Mouse (Mus musculus) embryonic facial prominence, embryonic 12.5 days (tissue): ENCODE measurements around the gene Muc5ac. TPM values are rescaled to one million over a fixed set of nuclear protein-coding genes. Genes with fewer than 3 reads are reported as not detected.

Experiments
- ATAC-seq: fragments of 200-750 bp; cut with Nextera tagmentation; 2 replicates; pipeline ENCODE4 v1.8.0; 2017; ENCODE audit not compliant: insufficient number of reproducible peaks, insufficient read depth, low FRiP score, low TSS enrichment
- H3K27ac ChIP-seq: fragments of 300-500 bp; sonication (generic); 2 replicates; pipeline ENCODE4 v1.5.1; 2016; ENCODE audit warnings: mild to moderate bottlenecking
- H3K27me3 ChIP-seq: fragments of 300-500 bp; sonication (generic); 2 replicates; pipeline ENCODE4 v1.6.1; 2016; ENCODE audit warnings: mild to moderate bottlenecking, moderate library complexity
- H3K36me3 ChIP-seq: fragments of 300-500 bp; sonication (generic); 2 replicates; pipeline ENCODE4 v1.6.1; 2016; ENCODE audit warnings: mild to moderate bottlenecking
- H3K4me1 ChIP-seq: fragments of 300-500 bp; sonication (generic); 2 replicates; pipeline ENCODE4 v1.6.1; 2016
- H3K4me2 ChIP-seq: fragments of 300-500 bp; sonication (generic); replicated peaks from 2 replicates; pipeline ENCODE4 v1.6.1; 2016; ENCODE audit warnings: mild to moderate bottlenecking, moderate library complexity
- H3K4me3 ChIP-seq: fragments of 300-500 bp; sonication (generic); 2 replicates; pipeline ENCODE4 v1.5.1; 2016; ENCODE audit warnings: mild to moderate bottlenecking
- H3K9ac ChIP-seq: fragments of 300-500 bp; sonication (generic); 2 replicates; pipeline ENCODE4 v1.6.1; 2016; ENCODE audit warnings: mild to moderate bottlenecking, moderate library complexity
- H3K9me3 ChIP-seq: fragments of 300-500 bp; sonication (generic); 2 replicates; pipeline ENCODE4 v1.6.1; 2016; ENCODE audit warnings: mild to moderate bottlenecking, moderate library complexity
- WGBS: fragments of 180-500 bp; shearing (Covaris S2); methylation state at CpG from one replicate; pipeline ENCODE4 v1.1.7; 2016; 5-methylcytosine and 5-hydroxymethylcytosine counted together
- polyA plus RNA-seq: library from polyadenylated mRNA; unstranded; fragments of >200 nt; fragmentation: Nextera tagmentation; extraction: Ambion mirVana; gene quantifications from 2 replicates; pipeline ENCODE4 v1.2.1, GENCODE M21; 2016

The Muc5ac gene
- not detected in 2 replicates for polyA plus RNA-seq

- ATAC-seq, result no peak
- H3K9ac ChIP-seq, result no peak within 1 kb of the TSS
- H3K27ac ChIP-seq, result no peak within 1 kb of the TSS
- H3K4me2 ChIP-seq, result no peak within 1 kb of the TSS
- H3K9me3 ChIP-seq, result no peaks in the 10 kb centered on the region
- no peaks in the 10 kb centered on the region for H3K4me1 ChIP-seq
- no peaks in the 10 kb centered on the region for H3K27me3 ChIP-seq
- H3K4me3 ChIP-seq, result no peak within 1 kb of the TSS
- H3K36me3 ChIP-seq, result no peaks in the 10 kb centered on the region
- WGBS, result 80% methylated on average over 6 of the region's 6 CpGs
These were observed at the start of gene Muc5ac for GRCm38 (mm10) chr7:141788677-141789452. TSS of gene Muc5ac (plus strand) at chr7:141788972.

- no peak overlapping the region for H3K4me2 ChIP-seq
- H3K9ac ChIP-seq, result no peak overlapping the region
- H3K9me3 ChIP-seq, result no peaks in the 10 kb centered on the region
- no peak overlapping the region for H3K27ac ChIP-seq
- no peaks in the 10 kb centered on the region for H3K36me3 ChIP-seq
- no peak for ATAC-seq
- H3K4me1 ChIP-seq, result no peaks in the 10 kb centered on the region
- H3K27me3 ChIP-seq, result no peaks in the 10 kb centered on the region
- WGBS, result 88% methylated on average over 7 of the region's 7 CpGs
- H3K4me3 ChIP-seq, result no peak overlapping the region
These were observed 41.2 kb upstream of the Muc5ac start for GRCm38 (mm10) chr7:141747451-141748100.

GRCm38 (mm10) chr7:141752513-141752912 is 36.3 kb upstream of the Muc5ac start:
- ATAC-seq, result no peak
- WGBS, result 83% methylated on average over 6 of the region's 6 CpGs
- H3K36me3 ChIP-seq, result no peaks in the 10 kb centered on the region
- H3K9me3 ChIP-seq, result no peaks in the 10 kb centered on the region
- H3K4me2 ChIP-seq, result no peak overlapping the region
- no peaks in the 10 kb centered on the region for H3K27me3 ChIP-seq
- no peak overlapping the region for H3K9ac ChIP-seq
- no peaks in the 10 kb centered on the region for H3K4me1 ChIP-seq
- H3K4me3 ChIP-seq, result no peak overlapping the region
- H3K27ac ChIP-seq, result no peak overlapping the region

- no peak overlapping the region for H3K27ac ChIP-seq
- H3K27me3 ChIP-seq, result no peaks in the 10 kb centered on the region
- ATAC-seq, result no peak
- H3K4me1 ChIP-seq, result no peaks in the 10 kb centered on the region
- no peak overlapping the region for H3K4me2 ChIP-seq
- no peaks in the 10 kb centered on the region for H3K9me3 ChIP-seq
- 53% methylated on average over 4 of the region's 4 CpGs for WGBS
- no peak overlapping the region for H3K9ac ChIP-seq
- no peak overlapping the region for H3K4me3 ChIP-seq
- no peaks in the 10 kb centered on the region for H3K36me3 ChIP-seq
These were observed 32.9 kb upstream of the Muc5ac start for GRCm38 (mm10) chr7:141755831-141756230.

- Histone ChIP-seq H3K9ac (no peak overlapping the region), H3K9me3 (no peaks in the 10 kb centered on the region), H3K36me3 (no peaks in the 10 kb centered on the region), H3K4me3 (no peak overlapping the region), H3K27me3 (no peaks in the 10 kb centered on the region), H3K4me2 (no peak overlapping the region), H3K4me1 (no peaks in the 10 kb centered on the region), H3K27ac (no peak overlapping the region)
- 67% methylated on average over 4 of the region's 4 CpGs for WGBS
- no peak for ATAC-seq
These were observed 30.5 kb upstream of the Muc5ac start for GRCm38 (mm10) chr7:141758291-141758690.

GRCm38 (mm10) chr7:141770521-141770920 is 18.3 kb upstream of the Muc5ac start:
- H3K4me1 ChIP-seq, result peaks cover 5% of the 10 kb centered on the region; the same call in 1 of the 2 replicates
- H3K27me3 ChIP-seq, result no peaks in the 10 kb centered on the region
- 91% methylated on average over 3 of the region's 3 CpGs for WGBS
- no peaks in the 10 kb centered on the region for H3K9me3 ChIP-seq
- no peak for ATAC-seq
- no peak overlapping the region for H3K9ac ChIP-seq
- no peak overlapping the region for H3K27ac ChIP-seq
- no peak overlapping the region for H3K4me2 ChIP-seq
- no peak overlapping the region for H3K4me3 ChIP-seq
- H3K36me3 ChIP-seq, result no peaks in the 10 kb centered on the region

GRCm38 (mm10) chr7:141770988-141771387 is 17.8 kb upstream of the Muc5ac start:
- Histone ChIP-seq H3K4me3 (no peak overlapping the region), H3K9ac (no peak overlapping the region), H3K4me2 (no peak overlapping the region), H3K27me3 (no peaks in the 10 kb centered on the region), H3K4me1 (peaks cover 5% of the 10 kb centered on the region; the same call in 1 of the 2 replicates), H3K27ac (no peak overlapping the region), H3K36me3 (no peaks in the 10 kb centered on the region), H3K9me3 (no peaks in the 10 kb centered on the region)
- WGBS, result 86% methylated on average over 8 of the region's 8 CpGs
- no peak for ATAC-seq

- H3K27ac ChIP-seq, result no peak overlapping the region
- H3K9me3 ChIP-seq, result no peaks in the 10 kb centered on the region
- no peak overlapping the region for H3K4me3 ChIP-seq
- peaks cover 5% of the 10 kb centered on the region; the same call in 1 of the 2 replicates for H3K4me1 ChIP-seq
- H3K27me3 ChIP-seq, result no peaks in the 10 kb centered on the region
- H3K9ac ChIP-seq, result no peak overlapping the region
- no peak; the same call in 1 of the 2 replicates for ATAC-seq
- H3K36me3 ChIP-seq, result no peaks in the 10 kb centered on the region
- H3K4me2 ChIP-seq, result no peak overlapping the region
- WGBS, result 58% methylated on average over 1 of the region's 1 CpGs
These were observed 16.7 kb upstream of the Muc5ac start for GRCm38 (mm10) chr7:141772058-141772557.

- no peaks in the 10 kb centered on the region for H3K9me3 ChIP-seq
- H3K27me3 ChIP-seq, result no peaks in the 10 kb centered on the region
- H3K4me2 ChIP-seq, result no peak overlapping the region
- ATAC-seq, result no peak
- no peak overlapping the region for H3K4me3 ChIP-seq
- 91% methylated on average over 2 of the region's 2 CpGs for WGBS
- H3K4me1 ChIP-seq, result peaks cover 5% of the 10 kb centered on the region; the same call in 1 of the 2 replicates
- no peaks in the 10 kb centered on the region for H3K36me3 ChIP-seq
- no peak overlapping the region for H3K27ac ChIP-seq
- no peak overlapping the region for H3K9ac ChIP-seq
These were observed 13.9 kb upstream of the Muc5ac start for GRCm38 (mm10) chr7:141774855-141775254.

GRCm38 (mm10) chr7:141776199-141776598 is 12.6 kb upstream of the Muc5ac start:
- no peaks in the 10 kb centered on the region for H3K9me3 ChIP-seq
- H3K27me3 ChIP-seq, result no peaks in the 10 kb centered on the region
- no peaks in the 10 kb centered on the region for H3K36me3 ChIP-seq
- no peak overlapping the region for H3K4me2 ChIP-seq
- no peak overlapping the region for H3K4me3 ChIP-seq
- no peak overlapping the region for H3K9ac ChIP-seq
- 83% methylated on average over 5 of the region's 5 CpGs for WGBS
- H3K4me1 ChIP-seq, result peaks cover 5% of the 10 kb centered on the region; the same call in 1 of the 2 replicates
- no peak for ATAC-seq
- no peak overlapping the region for H3K27ac ChIP-seq

- no peak overlapping the region for H3K27ac ChIP-seq
- no peaks in the 10 kb centered on the region for H3K4me1 ChIP-seq
- H3K9ac ChIP-seq, result no peak overlapping the region
- 0 out of 2 replicates have a peak, but pooled peaks cover 11% of the 10 kb centered on the region for H3K9me3 ChIP-seq
- no peaks in the 10 kb centered on the region for H3K36me3 ChIP-seq
- WGBS, result 89% methylated on average over 1 of the region's 1 CpGs
- ATAC-seq, result no peak
- H3K4me3 ChIP-seq, result no peak overlapping the region
- no peaks in the 10 kb centered on the region for H3K27me3 ChIP-seq
- H3K4me2 ChIP-seq, result no peak overlapping the region
These were observed 5.5 kb downstream of the Muc5ac start for GRCm38 (mm10) chr7:141794251-141794650.

- no peaks in the 10 kb centered on the region for H3K36me3 ChIP-seq
- H3K27ac ChIP-seq, result no peak overlapping the region
- no peak overlapping the region for H3K4me2 ChIP-seq
- no peaks in the 10 kb centered on the region; the same call in 1 of the 2 replicates for H3K27me3 ChIP-seq
- no peak overlapping the region for H3K4me3 ChIP-seq
- H3K4me1 ChIP-seq, result no peaks in the 10 kb centered on the region
- no peak overlapping the region for H3K9ac ChIP-seq
- WGBS, result 85% methylated on average over 7 of the region's 7 CpGs
- ATAC-seq, result no peak
- H3K9me3 ChIP-seq, result 0 out of 2 replicates have a peak, but pooled peaks cover 5% of the 10 kb centered on the region
These were observed 14.4 kb downstream of the Muc5ac start for GRCm38 (mm10) chr7:141803206-141803605.
